Mouse (Mus musculus) frontal cortex, postnatal 36 days (tissue): Measurements from ENCODE around the gene Pptc7.
"Not testable (repeated sequence)": the region's sequence is repeated elsewhere in the genome, so short reads cannot be mapped to it uniquely, and the experiment has no call there.

ENCODE experiments used
- DNase-seq, 2 experiments: peaks; one replicate each; pipeline ENCODE4 v3.0.0; 2022; ENCODE audit warnings: low spot score in 2 of 2

Gene Pptc7

GRCm38 (mm10) chr5:122300071-122300518 is 15.9 kb downstream of the Pptc7 start:
- DNase-seq: no peak

- DNase-seq: no peak
These were observed 18.9 kb downstream of the Pptc7 start for GRCm38 (mm10) chr5:122302810-122303745.

GRCm38 (mm10) chr5:122303937-122304336 is 19.8 kb downstream of the Pptc7 start:
- no peak for DNase-seq

GRCm38 (mm10) chr5:122304541-122304940 is 20.4 kb downstream of the Pptc7 start:
- DNase-seq: no peak

- no peak for DNase-seq
These were observed 21.3 kb downstream of the Pptc7 start for GRCm38 (mm10) chr5:122305472-122305871.

- no peak for DNase-seq
These were observed 22.4 kb downstream of the Pptc7 start for GRCm38 (mm10) chr5:122306536-122306935.

GRCm38 (mm10) chr5:122310699-122311098 is 26.5 kb downstream of the Pptc7 start:
- no peak for DNase-seq

- DNase-seq: no peak
These were observed 27.5 kb downstream of the Pptc7 start for GRCm38 (mm10) chr5:122311692-122312091.

GRCm38 (mm10) chr5:122312346-122312745 is 28.2 kb downstream of the Pptc7 start:
- no peak for DNase-seq

GRCm38 (mm10) chr5:122312942-122313684 is 28.9 kb downstream of the Pptc7 start:
- DNase-seq: no peak

GRCm38 (mm10) chr5:122314966-122315667 is 31.0 kb downstream of the Pptc7 start:
- DNase-seq: peak; percentile 87 to 91

- DNase-seq: no peak
These were observed 33.3 kb downstream of the Pptc7 start for GRCm38 (mm10) chr5:122317329-122318045.

GRCm38 (mm10) chr5:122318100-122318499 is 33.9 kb downstream of the Pptc7 start:
- DNase-seq: no peak

- DNase-seq: not testable (repeated sequence)
These were observed 34.8 kb downstream of the Pptc7 start for GRCm38 (mm10) chr5:122318976-122319375.

- DNase-seq: peak in 1 of 2 experiments; percentile 68
These were observed 35.5 kb downstream of the Pptc7 start for GRCm38 (mm10) chr5:122319474-122320204.

GRCm38 (mm10) chr5:122320205-122320781 is 36.1 kb downstream of the Pptc7 start:
- no peak for DNase-seq

- DNase-seq: no peak
These were observed 39.4 kb downstream of the Pptc7 start for GRCm38 (mm10) chr5:122323523-122323922.

- peak; percentile 80 to 92 for DNase-seq
These were observed 40.7 kb downstream of the Pptc7 start for GRCm38 (mm10) chr5:122324608-122325431.

GRCm38 (mm10) chr5:122325477-122325876 is 41.3 kb downstream of the Pptc7 start:
- DNase-seq: no peak
